Mouse (Mus musculus) erythroblast, embryonic 14.5 days (primary cell): ENCODE data around the gene Crtc1. TPM values are rescaled to one million over a fixed set of nuclear protein-coding genes. Genes with fewer than 3 reads are reported as not detected.

Source experiments
- H3K27me3 ChIP-seq: 2 replicates; pipeline ENCODE4 v1.6.1; 2012; ENCODE audit warnings: inconsistent platforms; ENCODE audit not compliant: control insufficient read depth
- H3K36me3 ChIP-seq: 2 replicates; pipeline ENCODE4 v1.6.1; 2012; ENCODE audit warnings: mild to moderate bottlenecking, inconsistent platforms; ENCODE audit not compliant: control insufficient read depth
- H3K4me1 ChIP-seq: 2 replicates; pipeline ENCODE4 v1.6.1; 2012; ENCODE audit warnings: inconsistent platforms; ENCODE audit not compliant: control insufficient read depth
- H3K4me3 ChIP-seq: replicated peaks from 2 replicates; pipeline ENCODE3; 2012; ENCODE audit warnings: moderate library complexity, mild to moderate bottlenecking, inconsistent platforms
- H3K9me3 ChIP-seq: 2 replicates; pipeline ENCODE4 v1.6.1; 2012; ENCODE audit warnings: low read length, inconsistent platforms, mixed read lengths; ENCODE audit not compliant: control insufficient read depth
- GATA1 ChIP-seq: IDR thresholded peaks from 2 replicates; pipeline ENCODE4 v1.6.1; 2012; ENCODE audit warnings: low read length, inconsistent platforms, mixed read lengths
- TAL1 ChIP-seq: IDR thresholded peaks from 3 replicates; pipeline ENCODE4 v1.6.1; 2012; ENCODE audit warnings: low read length, inconsistent platforms, mixed read lengths
- polyA plus RNA-seq: library from polyadenylated mRNA; stranded (reverse); fragments of >175 nt; gene quantifications from 2 replicates; pipeline ENCODE4 v1.2.3, GENCODE M21; 2012

Gene Crtc1
- polyA plus RNA-seq, 1 experiment = 1.8 TPM

DNA sequence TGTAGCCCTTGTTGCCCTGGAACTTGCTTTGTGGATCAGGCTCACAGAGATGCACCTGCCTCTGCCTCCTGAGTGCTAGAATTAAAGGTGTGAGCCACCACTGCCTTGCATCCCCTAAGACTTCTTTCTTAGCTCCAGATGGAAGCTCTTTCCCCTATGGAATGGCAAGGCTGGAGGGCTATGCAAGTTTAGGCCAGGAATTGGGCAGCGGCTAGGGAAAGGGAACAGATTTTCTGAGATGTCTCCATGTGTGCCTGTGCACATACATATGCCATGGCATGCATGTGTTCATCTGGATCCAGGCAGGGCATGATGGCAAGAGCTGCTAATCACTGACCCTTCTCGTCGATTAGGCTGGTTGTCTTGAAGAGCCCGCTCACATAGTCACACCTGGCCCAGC is 26.3 kb upstream of the Crtc1 start:
- no peaks in the 10 kb centered on the region for H3K27me3 ChIP-seq
- H3K36me3 ChIP-seq = peaks cover 58% of the 10 kb centered on the region
- no peak for TF ChIP-seq GATA1
- no peak for TF ChIP-seq TAL1
- no peak overlapping the region for H3K4me3 ChIP-seq
- no peaks in the 10 kb centered on the region for H3K9me3 ChIP-seq
- peaks cover 37% of the 10 kb centered on the region for H3K4me1 ChIP-seq

DNA sequence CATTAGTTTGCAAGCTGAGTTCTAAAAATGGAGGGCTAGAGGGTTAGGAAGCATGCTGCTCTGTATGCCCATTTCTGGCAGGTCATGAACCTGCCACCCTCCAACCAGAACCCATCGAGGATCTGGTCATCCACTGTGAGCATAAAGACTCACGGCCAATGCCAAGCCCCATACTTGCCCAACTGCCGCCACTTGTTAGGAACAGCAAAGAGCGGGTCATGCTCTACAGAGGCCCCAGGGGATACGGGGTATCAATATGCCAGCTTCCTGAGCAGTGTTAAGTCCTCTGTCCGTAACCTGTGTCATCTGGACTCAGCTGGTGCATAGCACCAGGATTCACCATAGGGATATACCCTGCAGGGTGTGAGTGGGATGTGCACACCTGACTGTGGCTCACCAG is 24.8 kb upstream of the Crtc1 start:
- TF ChIP-seq TAL1 (no peak), GATA1 (no peak)
- H3K36me3 ChIP-seq = peaks cover 57% of the 10 kb centered on the region
- no peak overlapping the region for H3K4me3 ChIP-seq
- peaks cover 8% of the 10 kb centered on the region for H3K9me3 ChIP-seq
- no peaks in the 10 kb centered on the region; the same call in 1 of the 2 replicates for H3K27me3 ChIP-seq
- peaks cover 27% of the 10 kb centered on the region for H3K4me1 ChIP-seq

DNA sequence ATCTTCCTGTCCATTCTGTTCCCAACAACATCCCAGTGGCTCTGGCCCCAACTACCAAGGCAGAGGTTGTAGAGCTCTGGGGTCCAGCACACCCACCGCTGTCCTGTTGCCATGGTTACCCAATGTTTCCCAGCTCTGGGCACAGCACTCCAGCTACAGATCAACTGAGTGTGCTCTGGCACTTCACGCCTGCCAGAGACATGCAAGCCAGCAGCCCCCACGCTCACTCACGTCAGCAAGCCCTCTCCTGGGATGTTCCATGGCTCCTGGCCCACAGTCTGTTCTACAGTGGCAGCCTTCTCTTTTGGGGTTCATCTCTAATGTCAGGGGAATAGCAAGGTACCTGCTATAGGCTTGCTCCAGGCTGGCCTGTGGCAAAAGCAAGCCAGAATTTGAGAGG is 23.9 kb upstream of the Crtc1 start:
- no peak for TF ChIP-seq TAL1
- TF ChIP-seq GATA1 = no peak
- no peaks in the 10 kb centered on the region; the same call in 1 of the 2 replicates for H3K27me3 ChIP-seq
- peaks cover 8% of the 10 kb centered on the region for H3K9me3 ChIP-seq
- no peak overlapping the region for H3K4me3 ChIP-seq
- H3K4me1 ChIP-seq = peaks cover 25% of the 10 kb centered on the region
- peaks cover 53% of the 10 kb centered on the region for H3K36me3 ChIP-seq

DNA sequence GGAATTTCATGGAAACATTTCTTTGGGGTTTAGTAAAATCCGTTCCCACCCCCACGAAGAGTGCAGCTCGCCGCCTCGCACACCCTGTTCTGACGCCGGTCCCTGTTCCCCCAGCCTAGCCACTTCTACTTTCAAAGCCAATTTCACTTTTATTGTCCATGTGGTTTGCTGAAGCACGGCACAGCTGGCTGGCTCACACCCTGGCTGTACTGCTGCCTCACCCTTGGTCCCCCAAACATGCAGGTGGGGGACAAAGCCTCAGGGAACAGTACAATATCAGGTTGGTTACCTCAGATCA is 23.1 kb upstream of the Crtc1 start:
- TF ChIP-seq GATA1 (no peak), TAL1 (no peak)
- Histone ChIP-seq H3K9me3 (peaks cover 8% of the 10 kb centered on the region), H3K27me3 (no peaks in the 10 kb centered on the region; the same call in 1 of the 2 replicates), H3K4me3 (no peak overlapping the region), H3K36me3 (peaks cover 47% of the 10 kb centered on the region), H3K4me1 (peaks cover 23% of the 10 kb centered on the region)

GRCm38 (mm10) chr8:70461765-70462515 is 22.6 kb upstream of the Crtc1 start:
- H3K4me3 ChIP-seq = no peak overlapping the region
- H3K9me3 ChIP-seq = peaks cover 8% of the 10 kb centered on the region
- H3K36me3 ChIP-seq = peaks cover 42% of the 10 kb centered on the region
- H3K4me1 ChIP-seq = peaks cover 25% of the 10 kb centered on the region
- TF ChIP-seq GATA1 (no peak), TAL1 (no peak)
- H3K27me3 ChIP-seq = no peaks in the 10 kb centered on the region; the same call in 1 of the 2 replicates

DNA sequence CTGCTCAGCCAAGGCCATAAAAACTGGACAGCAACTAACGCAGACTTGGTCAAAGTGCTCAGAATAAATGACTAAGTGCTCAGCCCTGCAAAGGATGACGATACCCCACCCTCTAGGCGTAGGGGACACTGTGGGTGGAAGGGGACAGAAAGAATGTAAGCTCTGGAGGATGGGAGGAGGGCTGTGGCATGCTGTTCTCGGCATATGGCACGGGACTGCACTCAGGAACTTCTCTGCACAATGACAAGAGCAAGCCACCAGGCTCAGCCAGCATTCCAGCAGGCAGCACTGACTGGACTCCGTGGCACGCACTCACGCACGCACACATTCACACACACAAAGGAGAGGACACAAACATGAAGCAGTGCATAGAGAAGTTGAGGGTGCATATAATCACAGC is 21.2 kb upstream of the Crtc1 start:
- TF ChIP-seq TAL1 (no peak), GATA1 (no peak)
- Histone ChIP-seq H3K36me3 (peaks cover 28% of the 10 kb centered on the region), H3K27me3 (no peaks in the 10 kb centered on the region; the same call in 1 of the 2 replicates), H3K4me1 (peaks cover 34% of the 10 kb centered on the region), H3K9me3 (peaks cover 8% of the 10 kb centered on the region), H3K4me3 (no peak overlapping the region)

DNA sequence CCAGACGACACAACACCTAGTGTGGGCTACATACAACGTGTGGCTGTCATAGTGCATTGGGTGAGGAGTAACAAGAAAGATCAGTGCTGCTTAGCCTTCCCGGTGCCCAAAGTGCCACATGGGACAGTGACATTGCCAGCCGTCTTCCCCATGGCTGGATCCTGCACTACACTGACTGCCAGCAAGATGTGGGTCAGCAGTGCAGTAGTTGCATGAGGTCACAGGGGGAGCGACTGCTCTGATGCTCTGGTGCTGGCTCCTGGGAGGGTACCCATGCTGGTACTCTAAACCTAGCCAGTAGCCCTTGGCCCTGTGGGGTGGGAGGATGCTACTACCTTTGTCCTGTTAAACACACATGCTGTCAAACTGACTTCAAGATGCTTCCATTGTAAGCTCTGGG is 20.8 kb upstream of the Crtc1 start:
- Histone ChIP-seq H3K9me3 (peaks cover 8% of the 10 kb centered on the region), H3K4me1 (peaks cover 38% of the 10 kb centered on the region), H3K4me3 (no peak overlapping the region), H3K36me3 (peaks cover 29% of the 10 kb centered on the region), H3K27me3 (no peaks in the 10 kb centered on the region; the same call in 1 of the 2 replicates)
- TF ChIP-seq TAL1 = no peak
- no peak for TF ChIP-seq GATA1

DNA sequence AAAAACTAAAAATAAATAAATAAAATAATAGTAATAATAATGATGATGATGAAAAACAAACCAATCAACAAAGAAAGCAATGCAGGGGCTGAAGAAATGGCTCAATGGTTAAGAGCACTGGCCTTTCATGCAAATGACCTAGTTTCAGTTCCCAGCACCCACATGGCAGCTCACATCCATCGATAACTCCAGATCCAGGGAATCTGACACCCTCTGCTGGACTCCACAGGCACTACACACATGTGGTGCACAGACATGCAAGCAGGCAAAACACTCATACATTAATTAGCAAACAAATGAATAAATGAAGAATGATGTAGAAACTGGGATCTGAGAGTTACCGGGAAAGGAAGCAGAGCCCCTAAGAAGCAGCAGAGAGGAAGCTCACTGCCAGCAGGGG is 20.3 kb upstream of the Crtc1 start:
- TF ChIP-seq GATA1 (no peak), TAL1 (no peak)
- peaks cover 8% of the 10 kb centered on the region for H3K9me3 ChIP-seq
- H3K4me3 ChIP-seq = no peak overlapping the region
- H3K27me3 ChIP-seq = no peaks in the 10 kb centered on the region; the same call in 1 of the 2 replicates
- peaks cover 27% of the 10 kb centered on the region for H3K36me3 ChIP-seq
- H3K4me1 ChIP-seq = peaks cover 38% of the 10 kb centered on the region

GRCm38 (mm10) chr8:70458462-70458861 is 19.1 kb upstream of the Crtc1 start:
- H3K36me3 ChIP-seq = peaks cover 26% of the 10 kb centered on the region
- H3K9me3 ChIP-seq = peaks cover 8% of the 10 kb centered on the region
- H3K4me1 ChIP-seq = peaks cover 38% of the 10 kb centered on the region
- H3K4me3 ChIP-seq = no peak overlapping the region
- no peaks in the 10 kb centered on the region; the same call in 1 of the 2 replicates for H3K27me3 ChIP-seq
- TF ChIP-seq GATA1 (no peak), TAL1 (no peak)

DNA sequence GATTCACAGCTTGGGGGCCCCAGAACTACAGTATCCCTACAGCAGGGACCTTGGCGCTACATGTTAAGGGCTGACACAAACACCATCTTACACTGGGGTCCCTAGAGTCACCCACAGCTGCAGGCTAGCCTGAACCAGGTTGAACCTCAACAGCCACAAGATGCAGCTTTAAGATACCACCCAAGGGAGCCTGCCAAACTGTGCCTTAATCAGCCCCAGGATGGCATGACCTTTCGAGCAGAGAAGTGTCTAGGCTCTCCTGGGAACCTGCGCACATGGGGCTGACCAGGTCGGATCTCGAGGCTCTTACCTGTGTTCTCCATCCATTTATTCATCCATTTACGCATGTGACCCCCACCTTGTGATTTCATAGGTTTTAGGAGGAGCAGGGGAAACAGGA is 18.5 kb upstream of the Crtc1 start:
- peaks cover 8% of the 10 kb centered on the region for H3K9me3 ChIP-seq
- peaks cover 24% of the 10 kb centered on the region for H3K36me3 ChIP-seq
- no peak overlapping the region for H3K4me3 ChIP-seq
- TF ChIP-seq GATA1 = no peak
- TF ChIP-seq TAL1 = no peak
- H3K27me3 ChIP-seq = no peaks in the 10 kb centered on the region; the same call in 1 of the 2 replicates
- H3K4me1 ChIP-seq = peaks cover 38% of the 10 kb centered on the region
